Mouse (Mus musculus) ES-Bruce4 (cell line): ENCODE data around the gene Jdp2. TPM values are rescaled to one million over a fixed set of nuclear protein-coding genes. Genes with fewer than 3 reads are reported as not detected.

Source experiments
- H3K27ac ChIP-seq: 2 replicates; pipeline ENCODE4 v1.5.1; 2012; ENCODE audit warnings: low read length, inconsistent platforms; ENCODE audit not compliant: insufficient read depth
- H3K27me3 ChIP-seq: 2 replicates; pipeline ENCODE4 v1.6.1; 2012; ENCODE audit warnings: mild to moderate bottlenecking, low read length, inconsistent platforms; ENCODE audit not compliant: control insufficient read depth, poor library complexity, insufficient read depth, severe bottlenecking
- H3K36me3 ChIP-seq: 2 replicates; pipeline ENCODE4 v1.6.1; 2012; ENCODE audit warnings: inconsistent platforms, mild to moderate bottlenecking, low read length, moderate library complexity; ENCODE audit not compliant: control insufficient read depth, poor library complexity, insufficient read depth, severe bottlenecking
- H3K4me1 ChIP-seq: one replicate; pipeline ENCODE4 v1.8.1; 2011; ENCODE audit warnings: low read length; ENCODE audit not compliant: control insufficient read depth, insufficient read depth
- H3K4me3 ChIP-seq: 2 replicates; pipeline ENCODE4 v1.5.1; 2011; ENCODE audit warnings: low read depth, mild to moderate bottlenecking, low read length
- H3K9ac ChIP-seq: 2 replicates; pipeline ENCODE4 v1.6.1; 2012; ENCODE audit warnings: low read depth, mild to moderate bottlenecking, inconsistent platforms; ENCODE audit not compliant: poor library complexity, severe bottlenecking
- H3K9me3 ChIP-seq: replicated peaks from 2 replicates; pipeline ENCODE4 v1.6.1; 2012; ENCODE audit warnings: mild to moderate bottlenecking, low read length, inconsistent platforms; ENCODE audit not compliant: control insufficient read depth, poor library complexity, insufficient read depth, severe bottlenecking
- CTCF ChIP-seq: IDR thresholded peaks from one replicate; pipeline ENCODE4 v1.8.1; 2011; ENCODE audit warnings: low read depth, low read length
- EP300 ChIP-seq: IDR thresholded peaks from 2 replicates; pipeline ENCODE4 v1.6.1; 2011; ENCODE audit warnings: low read depth, low read length; ENCODE audit not compliant: insufficient read depth
- POLR2A ChIP-seq: IDR thresholded peaks from one replicate; pipeline ENCODE4 v1.8.1; 2011; ENCODE audit warnings: low read length; ENCODE audit not compliant: insufficient read depth
- polyA plus RNA-seq: library from polyadenylated mRNA; stranded (reverse); fragments of >200 nt; gene quantifications from 2 replicates; pipeline ENCODE4 v1.2.4, GENCODE M21; 2011; ENCODE audit warnings: low read depth; ENCODE audit not compliant: missing spikeins, insufficient read depth, insufficient read length

Gene Jdp2
- polyA plus RNA-seq, 1 experiment, result 14.0 TPM

DNA sequence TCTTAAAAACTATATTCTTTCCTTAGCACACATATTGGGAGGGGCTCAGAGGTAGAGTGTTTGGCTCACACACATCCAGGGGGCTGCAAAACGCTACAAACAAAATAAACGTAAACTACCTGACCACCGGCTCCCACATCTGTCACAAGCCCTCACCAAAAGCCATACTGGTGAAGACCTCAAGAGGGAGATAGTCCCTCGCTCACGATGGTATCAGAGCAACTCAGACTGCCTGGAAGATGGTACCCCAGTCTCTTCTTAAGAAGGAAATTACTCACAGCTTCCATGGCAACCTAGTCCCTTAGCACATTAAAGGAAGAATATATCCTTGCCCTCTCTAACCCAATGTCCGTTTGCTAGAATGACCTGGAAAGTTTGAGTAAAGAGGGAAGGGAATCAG, 89.0 kb downstream of the Jdp2 start:
- H3K4me3 ChIP-seq, result no peak overlapping the region
- no peaks in the 10 kb centered on the region for H3K36me3 ChIP-seq
- no peaks in the 10 kb centered on the region for H3K4me1 ChIP-seq
- H3K27me3 ChIP-seq, result no peaks in the 10 kb centered on the region
- no peak overlapping the region for H3K9ac ChIP-seq
- no peaks in the 10 kb centered on the region for H3K9me3 ChIP-seq
- TF ChIP-seq POLR2A, result no peak
- no peak for TF ChIP-seq CTCF
- TF ChIP-seq EP300, result no peak
- no peak overlapping the region for H3K27ac ChIP-seq

Other genes starting within 250 kb of the Jdp2 start
- gene Tmed10, start 224.2 kb upstream of the Jdp2 start, polyA plus RNA-seq, result 174 and 184 TPM in 2 replicates
- 4.8 and 7.3 TPM in 2 replicates for gene Fos, start 125.1 kb upstream of the Jdp2 start, polyA plus RNA-seq
- gene Batf, start 87.6 kb downstream of the Jdp2 start, polyA plus RNA-seq, result 0.64 TPM in 1 of 2 replicates, not detected in the other
- 5.7 and 6.0 TPM in 2 replicates for gene Flvcr2, start 147.5 kb downstream of the Jdp2 start, polyA plus RNA-seq
- 97.1 and 99.3 TPM in 2 replicates for gene Erg28, start 225.5 kb downstream of the Jdp2 start, polyA plus RNA-seq
- gene Ttll5, start 225.6 kb downstream of the Jdp2 start, polyA plus RNA-seq, result 19.4 and 23.5 TPM in 2 replicates